Mouse (Mus musculus): ENCODE results near the gene Pgpep1. TPM values are rescaled to one million over a fixed set of nuclear protein-coding genes. Genes with fewer than 3 reads are reported as not detected.

The Pgpep1 gene
- polyA plus RNA-seq, 1 experiment from 2014 or later: 33.7 TPM

DNA sequence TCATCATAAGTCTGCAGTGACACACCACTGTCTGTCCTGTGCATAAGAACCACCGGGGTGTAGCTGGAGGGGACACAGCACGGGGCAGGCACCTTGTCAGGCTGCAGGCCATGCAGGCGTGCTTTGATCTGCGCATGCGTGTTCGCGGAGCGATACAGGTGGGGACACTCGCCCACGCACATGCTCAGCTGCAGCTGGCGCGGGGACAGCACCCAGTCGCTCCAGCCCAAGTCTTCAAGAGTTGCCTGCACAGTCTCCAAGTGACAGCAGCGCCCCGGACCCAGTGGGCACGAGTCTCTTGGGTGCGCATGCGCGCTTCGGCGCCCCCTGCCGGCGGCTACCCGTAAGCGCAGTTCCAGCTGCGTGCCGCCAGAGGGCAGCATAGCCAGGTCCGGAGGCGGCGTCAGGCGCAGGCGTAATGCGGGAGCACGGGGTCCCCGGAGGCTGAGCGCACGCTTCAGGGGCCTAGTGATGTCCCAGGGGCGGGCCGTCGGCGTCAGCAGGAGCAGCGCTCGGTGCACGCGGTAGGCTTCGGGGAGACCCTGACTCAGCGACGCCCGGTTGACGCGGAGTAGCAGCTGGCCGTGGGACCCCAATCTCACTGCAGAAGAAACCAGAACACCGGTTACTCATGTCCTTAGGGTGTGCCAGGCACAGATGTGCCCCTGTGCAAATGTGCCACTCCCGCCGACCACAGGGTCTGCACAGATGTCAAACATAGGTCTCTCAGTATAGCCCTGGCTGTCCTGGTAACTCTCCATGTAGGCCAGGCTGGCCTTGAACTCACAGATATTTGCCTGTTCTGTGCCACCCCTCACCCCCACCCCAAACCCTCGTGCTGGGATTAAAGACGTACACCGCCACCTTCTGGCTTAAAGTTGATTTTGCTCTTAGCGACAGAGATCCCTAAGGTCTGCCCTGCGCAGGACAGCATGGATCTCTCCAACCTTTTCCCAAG lies 30.3 kb downstream of the Pgpep1 start:
- Histone ChIP-seq H3K27me3 (replicated peaks) (peaks cover 14% of the 10 kb centered on the region), H3K36me3 (no peaks in the 10 kb centered on the region), H3K4me3 (peak overlapping the region; percentile 55), H3K4me2 (peak overlapping the region; percentile 73), H3K27ac (replicated peaks) (peak overlapping the region; percentile 67), H3K9me3 (no peaks in the 10 kb centered on the region), H3K9ac (peak overlapping the region; percentile 79), H3K4me1 (peaks cover 49% of the 10 kb centered on the region)
- peak; percentile 77 for ATAC-seq (ENCODE audit: extremely low read depth, insufficient number of reproducible peaks, low FRiP score, low TSS enrichment)
- WGBS: 2% methylated on average over 60 of the region's 60 CpGs

GRCm38 (mm10) chr8:70628986-70629490 lies 31.1 kb downstream of the Pgpep1 start:
- H3K36me3 ChIP-seq: no peaks in the 10 kb centered on the region
- no peaks in the 10 kb centered on the region for H3K9me3 ChIP-seq
- peaks cover 42% of the 10 kb centered on the region for H3K4me1 ChIP-seq
- peak overlapping the region; percentile 55 for H3K4me3 ChIP-seq
- H3K27ac ChIP-seq (replicated peaks): peak overlapping the region; percentile 63
- peak overlapping the region; percentile 77 for H3K9ac ChIP-seq
- ATAC-seq (ENCODE audit: extremely low read depth, insufficient number of reproducible peaks, low FRiP score, low TSS enrichment): no peak
- peaks cover 14% of the 10 kb centered on the region for H3K27me3 ChIP-seq (replicated peaks)
- 56% methylated on average over 7 of the region's 7 CpGs for WGBS
- peak overlapping the region; percentile 73 for H3K4me2 ChIP-seq

DNA sequence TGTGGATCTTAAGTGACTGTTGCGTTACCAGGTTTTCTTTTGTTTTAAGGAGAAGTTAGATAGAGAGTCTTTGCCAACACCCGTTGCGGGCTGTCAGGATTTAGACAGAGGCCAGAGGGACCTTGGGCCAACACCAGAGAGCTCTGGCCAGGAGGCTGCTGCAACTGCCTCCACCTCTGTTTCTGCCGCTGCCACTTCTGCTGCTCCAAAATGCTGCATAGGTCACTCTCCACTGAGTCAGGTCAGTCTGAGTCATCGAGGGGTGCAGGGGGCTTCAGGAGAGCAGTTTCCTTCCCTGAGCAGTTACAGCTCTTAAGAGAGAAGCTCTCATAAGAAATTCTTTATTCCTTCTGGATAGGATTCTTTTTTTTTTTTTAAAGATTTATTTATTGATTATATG lies 33.1 kb downstream of the Pgpep1 start:
- 82% methylated on average over 5 of the region's 5 CpGs for WGBS
- no peak overlapping the region for H3K27ac ChIP-seq (replicated peaks)
- no peak overlapping the region for H3K9ac ChIP-seq
- peaks cover 20% of the 10 kb centered on the region for H3K27me3 ChIP-seq (replicated peaks)
- no peak for ATAC-seq (ENCODE audit: extremely low read depth, insufficient number of reproducible peaks, low FRiP score, low TSS enrichment)
- H3K4me1 ChIP-seq: peaks cover 30% of the 10 kb centered on the region
- no peak overlapping the region for H3K4me2 ChIP-seq
- H3K9me3 ChIP-seq: no peaks in the 10 kb centered on the region
- no peaks in the 10 kb centered on the region for H3K36me3 ChIP-seq
- no peak overlapping the region for H3K4me3 ChIP-seq

- Histone ChIP-seq H3K4me2 (peak overlapping the region; percentile 24), H3K9ac (no peak overlapping the region)
- WGBS: 17% methylated on average over 5 of the region's 5 CpGs
These were observed 35.1 kb downstream of the Pgpep1 start for GRCm38 (mm10) chr8:70625104-70625503.

DNA sequence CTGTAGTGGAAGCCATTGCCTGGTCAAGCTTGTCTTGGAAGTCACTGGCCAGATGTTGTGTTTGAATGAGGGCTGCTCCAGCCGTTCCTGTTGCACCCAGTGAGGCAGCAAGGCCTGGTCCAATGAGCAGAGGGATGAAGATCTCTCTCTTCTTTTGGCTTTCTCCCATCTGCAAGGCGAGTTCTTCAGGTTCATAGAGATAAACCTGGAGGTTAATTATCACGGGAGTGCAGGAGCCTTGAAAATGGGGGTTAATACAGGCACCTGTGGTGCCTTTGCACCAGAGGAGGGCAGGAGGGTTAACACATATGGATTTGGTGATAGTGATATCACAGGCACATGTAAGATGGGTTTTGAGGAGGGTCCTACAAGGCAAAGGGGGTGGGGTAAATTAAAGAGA lies 38.0 kb downstream of the Pgpep1 start:
- 35% methylated on average over 3 of the region's 3 CpGs for WGBS
- H3K4me1 ChIP-seq: peaks cover 9% of the 10 kb centered on the region; the same call in 1 of the 2 replicates

More at GRCm38 (mm10) chr8:70625104-70625503, 35.1 kb downstream of the Pgpep1 start:
- Histone ChIP-seq H3K4me1 (peaks cover 14% of the 10 kb centered on the region), H3K27me3 (replicated peaks) (peaks cover 28% of the 10 kb centered on the region), H3K27ac (replicated peaks) (no peak overlapping the region), H3K4me3 (no peak overlapping the region), H3K36me3 (no peaks in the 10 kb centered on the region), H3K9me3 (no peaks in the 10 kb centered on the region)
- no peak for ATAC-seq (ENCODE audit: extremely low read depth, insufficient number of reproducible peaks, low FRiP score, low TSS enrichment)

GRCm38 (mm10) chr8:70618888-70619334 lies 41.3 kb downstream of the Pgpep1 start:
- Histone ChIP-seq H3K9ac (no peak overlapping the region), H3K4me1 (peaks cover 9% of the 10 kb centered on the region; the same call in 1 of the 2 replicates), H3K36me3 (no peaks in the 10 kb centered on the region), H3K4me3 (no peak overlapping the region), H3K27ac (replicated peaks) (no peak overlapping the region), H3K4me2 (0 out of 2 replicates have a peak overlapping the region, but pooled peaks have one; percentile 17), H3K27me3 (replicated peaks) (peaks cover 28% of the 10 kb centered on the region), H3K9me3 (no peaks in the 10 kb centered on the region)
- WGBS: 29% methylated on average over 9 of the region's 9 CpGs
- ATAC-seq (ENCODE audit: extremely low read depth, insufficient number of reproducible peaks, low FRiP score, low TSS enrichment): peak; percentile 68; the same call in 1 of the 2 replicates

More for the DNA sequence above, 38.0 kb downstream of the Pgpep1 start:
- Histone ChIP-seq H3K4me3 (no peak overlapping the region), H3K9me3 (no peaks in the 10 kb centered on the region), H3K27me3 (replicated peaks) (peaks cover 28% of the 10 kb centered on the region), H3K36me3 (no peaks in the 10 kb centered on the region), H3K4me2 (no peak overlapping the region), H3K27ac (replicated peaks) (no peak overlapping the region), H3K9ac (no peak overlapping the region)
- ATAC-seq (ENCODE audit: extremely low read depth, insufficient number of reproducible peaks, low FRiP score, low TSS enrichment): no peak

GRCm38 (mm10) chr8:70617985-70618384 lies 42.2 kb downstream of the Pgpep1 start:
- WGBS: 69% methylated on average over 11 of the region's 11 CpGs
- Histone ChIP-seq H3K4me3 (0 out of 2 replicates have a peak overlapping the region, but pooled peaks have one; percentile 1), H3K9ac (peak overlapping the region; percentile 30; the same call in 1 of the 2 replicates), H3K36me3 (no peaks in the 10 kb centered on the region), H3K4me1 (peaks cover 9% of the 10 kb centered on the region; the same call in 1 of the 2 replicates), H3K27ac (replicated peaks) (no peak overlapping the region), H3K4me2 (no peak overlapping the region), H3K9me3 (no peaks in the 10 kb centered on the region), H3K27me3 (replicated peaks) (peaks cover 25% of the 10 kb centered on the region)
- ATAC-seq (ENCODE audit: extremely low read depth, insufficient number of reproducible peaks, low FRiP score, low TSS enrichment): no peak

DNA sequence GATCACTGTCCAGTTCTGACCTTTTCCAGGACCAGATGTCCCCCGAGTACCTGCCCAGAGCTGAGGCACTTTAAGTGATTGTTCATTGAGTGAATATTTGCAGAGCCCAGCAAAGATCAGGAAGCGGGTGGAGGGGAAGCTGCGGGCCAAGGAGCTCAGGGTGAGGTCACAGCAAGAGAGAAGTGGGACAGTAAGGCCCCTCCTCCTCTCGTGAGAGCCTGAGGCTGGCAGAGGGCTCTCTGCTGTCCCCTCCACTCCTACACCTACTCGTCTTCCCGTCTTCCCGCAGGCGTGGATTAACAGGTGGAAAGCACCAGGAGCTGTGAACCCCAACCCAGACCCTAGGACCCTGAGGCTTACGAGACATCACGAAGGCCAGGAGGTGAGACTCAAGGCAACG lies 43.5 kb downstream of the Pgpep1 start:
- peaks cover 15% of the 10 kb centered on the region for H3K27me3 ChIP-seq (replicated peaks)
- no peak overlapping the region for H3K4me2 ChIP-seq
- no peak overlapping the region for H3K4me3 ChIP-seq
- no peaks in the 10 kb centered on the region for H3K9me3 ChIP-seq
- ATAC-seq (ENCODE audit: extremely low read depth, insufficient number of reproducible peaks, low FRiP score, low TSS enrichment): no peak
- H3K36me3 ChIP-seq: no peaks in the 10 kb centered on the region
- no peak overlapping the region for H3K27ac ChIP-seq (replicated peaks)
- H3K9ac ChIP-seq: no peak overlapping the region
- peaks cover 11% of the 10 kb centered on the region for H3K4me1 ChIP-seq
- WGBS: 53% methylated on average over 11 of the region's 11 CpGs

GRCm38 (mm10) chr8:70615894-70616293 lies 44.3 kb downstream of the Pgpep1 start, which contains the start of gene Lrrc25:
Gene Lrrc25 (plus strand): TSS chr8:70616155.
- ATAC-seq (ENCODE audit: extremely low read depth, insufficient number of reproducible peaks, low FRiP score, low TSS enrichment): no peak
- no peaks in the 10 kb centered on the region for H3K36me3 ChIP-seq
- peaks cover 11% of the 10 kb centered on the region for H3K4me1 ChIP-seq
- H3K27ac ChIP-seq (replicated peaks): no peak within 1 kb of the TSS
- H3K4me3 ChIP-seq: no peak within 1 kb of the TSS
- no peaks in the 10 kb centered on the region for H3K9me3 ChIP-seq
- no peak within 1 kb of the TSS for H3K9ac ChIP-seq
- peaks cover 8% of the 10 kb centered on the region for H3K27me3 ChIP-seq (replicated peaks)
- WGBS: 73% methylated on average over 3 of the region's 3 CpGs
- H3K4me2 ChIP-seq: no peak within 1 kb of the TSS

DNA sequence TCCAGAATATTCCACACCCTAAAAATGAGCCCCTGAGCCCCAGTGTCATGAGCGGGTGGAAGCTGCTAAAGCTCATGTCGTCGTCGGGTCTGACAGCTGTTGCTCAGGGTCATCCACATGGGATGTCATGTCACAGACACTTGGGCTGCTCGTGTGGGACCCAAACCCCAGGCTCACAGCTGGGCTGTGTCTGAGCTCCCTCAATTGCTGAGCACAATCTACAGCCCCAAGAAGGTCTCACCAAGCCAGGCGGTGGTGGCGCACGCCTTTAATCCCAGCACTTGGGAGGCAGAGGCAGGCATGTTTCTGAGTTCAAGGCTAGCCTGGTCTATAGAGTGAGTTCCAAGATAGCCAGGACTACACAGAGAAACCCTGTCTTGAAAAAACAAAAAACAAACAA lies 44.9 kb downstream of the Pgpep1 start:
- Histone ChIP-seq H3K4me3 (no peak overlapping the region), H3K9me3 (no peaks in the 10 kb centered on the region), H3K27me3 (replicated peaks) (peaks cover 2% of the 10 kb centered on the region), H3K9ac (no peak overlapping the region), H3K27ac (replicated peaks) (no peak overlapping the region), H3K4me2 (no peak overlapping the region), H3K36me3 (no peaks in the 10 kb centered on the region), H3K4me1 (peaks cover 13% of the 10 kb centered on the region)
- WGBS: 78% methylated on average over 8 of the region's 8 CpGs
- ATAC-seq (ENCODE audit: extremely low read depth, insufficient number of reproducible peaks, low FRiP score, low TSS enrichment): no peak

GRCm38 (mm10) chr8:70614469-70614868 lies 45.7 kb downstream of the Pgpep1 start:
- Histone ChIP-seq H3K36me3 (no peaks in the 10 kb centered on the region), H3K9ac (no peak overlapping the region), H3K9me3 (no peaks in the 10 kb centered on the region), H3K4me1 (peaks cover 20% of the 10 kb centered on the region), H3K4me2 (no peak overlapping the region), H3K27ac (replicated peaks) (no peak overlapping the region), H3K4me3 (no peak overlapping the region), H3K27me3 (replicated peaks) (no peaks in the 10 kb centered on the region)
- WGBS: 79% methylated on average over 5 of the region's 5 CpGs
- ATAC-seq (ENCODE audit: extremely low read depth, insufficient number of reproducible peaks, low FRiP score, low TSS enrichment): no peak
